Mouse (Mus musculus): ENCODE measurements around the gene Lamb3. TPM values are rescaled to one million over a fixed set of nuclear protein-coding genes. Genes with fewer than 3 reads are reported as not detected.
A peak's percentile ranks its signal among the peaks of the same experiment; 100 is the strongest.

The Lamb3 gene
- polyA plus RNA-seq, 1 experiment from 2014 or later: 0.38 TPM

DNA sequence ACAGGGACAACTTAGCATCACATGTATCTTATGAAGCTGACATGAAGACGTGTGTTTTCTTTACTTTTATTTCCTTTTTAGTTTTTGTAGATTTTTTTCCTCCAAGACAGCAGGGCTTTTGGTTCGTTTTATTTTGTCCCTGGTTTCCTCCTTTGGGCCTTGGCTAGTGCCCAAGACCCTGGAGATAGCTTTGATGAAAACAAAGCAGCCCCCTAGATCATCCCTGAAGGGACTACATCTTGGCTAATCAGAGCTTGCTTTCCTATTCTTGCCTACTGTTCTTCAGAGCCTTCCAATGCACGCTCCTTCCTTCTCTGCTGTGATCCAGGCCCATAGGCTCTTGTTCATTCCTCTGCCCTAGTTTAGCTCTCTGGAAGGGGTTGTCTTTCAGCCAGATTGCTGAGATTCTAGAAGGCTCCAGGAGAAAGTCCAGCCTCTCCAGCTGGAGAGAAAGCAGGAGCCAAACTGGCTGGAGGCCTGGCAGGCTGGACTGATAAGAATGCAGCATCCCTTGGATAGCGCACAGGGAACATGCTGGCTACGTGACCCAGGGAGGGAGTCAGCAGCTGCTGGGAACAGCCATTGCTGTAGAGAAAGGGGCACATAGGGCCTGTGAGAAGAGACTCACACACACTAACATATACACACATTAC lies 108.3 kb downstream of the Lamb3 start:
- no peak overlapping the region for H3K9ac ChIP-seq
- ATAC-seq (ENCODE audit: low FRiP score, low read depth): no peak
- WGBS: 82% methylated on average over 5 of the region's 5 CpGs
- H3K9me3 ChIP-seq: no peaks in the 10 kb centered on the region
- H3K27ac ChIP-seq: no peak overlapping the region
- H3K4me1 ChIP-seq: no peaks in the 10 kb centered on the region
- no peak overlapping the region for H3K4me2 ChIP-seq (replicated peaks)
- no peaks in the 10 kb centered on the region for H3K27me3 ChIP-seq (replicated peaks)
- no peaks in the 10 kb centered on the region for H3K36me3 ChIP-seq
- H3K4me3 ChIP-seq: no peak overlapping the region

DNA sequence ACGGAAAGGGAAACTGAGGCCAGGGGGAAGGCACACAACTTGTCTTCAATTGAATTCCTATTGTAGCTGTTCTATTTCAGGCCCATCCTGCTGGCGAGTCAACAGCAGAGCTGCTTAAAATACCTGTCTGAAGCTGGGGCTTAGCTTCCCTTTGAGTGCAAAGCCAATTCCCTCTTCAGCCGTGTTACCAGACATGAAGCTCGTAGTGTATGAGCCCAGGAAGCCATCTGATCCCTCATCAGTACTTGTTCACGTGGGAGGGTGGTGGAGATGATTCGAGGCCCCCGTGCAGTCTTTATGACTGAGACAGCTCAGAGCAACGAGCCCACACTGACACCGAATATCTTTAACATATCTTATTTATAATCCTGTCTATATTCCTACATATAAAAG lies 108.9 kb downstream of the Lamb3 start:
- no peak overlapping the region for H3K27ac ChIP-seq
- no peaks in the 10 kb centered on the region for H3K9me3 ChIP-seq
- H3K4me3 ChIP-seq: no peak overlapping the region
- no peaks in the 10 kb centered on the region for H3K36me3 ChIP-seq
- WGBS: 85% methylated on average over 9 of the region's 9 CpGs
- no peak overlapping the region for H3K4me2 ChIP-seq (replicated peaks)
- H3K4me1 ChIP-seq: no peaks in the 10 kb centered on the region
- no peak overlapping the region for H3K9ac ChIP-seq
- no peaks in the 10 kb centered on the region for H3K27me3 ChIP-seq (replicated peaks)
- ATAC-seq (ENCODE audit: low FRiP score, low read depth): no peak

DNA sequence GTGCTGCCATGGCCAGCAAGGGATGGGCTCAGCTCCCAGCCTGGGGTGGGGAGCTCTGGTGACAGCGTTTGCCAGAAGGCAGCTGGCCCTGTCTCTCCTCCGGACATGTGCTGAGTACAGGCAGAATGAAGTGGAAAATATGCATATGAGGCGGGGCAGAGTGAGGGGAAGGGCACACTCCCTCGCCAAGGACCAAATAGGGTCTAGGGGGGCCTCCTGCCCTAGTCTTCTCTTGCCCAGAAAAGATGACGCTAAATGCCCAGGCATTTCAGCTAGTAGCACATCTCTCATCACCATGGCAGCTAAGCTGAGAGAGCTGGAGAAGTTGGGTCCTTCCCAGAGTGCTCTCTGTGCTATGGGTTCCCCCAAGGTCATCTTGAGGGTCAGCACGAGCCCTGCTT lies 109.7 kb downstream of the Lamb3 start:
- no peaks in the 10 kb centered on the region for H3K36me3 ChIP-seq
- no peak for ATAC-seq (ENCODE audit: low FRiP score, low read depth)
- H3K9ac ChIP-seq: no peak overlapping the region
- H3K4me3 ChIP-seq: no peak overlapping the region
- 54% methylated on average over 6 of the region's 6 CpGs for WGBS
- no peak overlapping the region for H3K27ac ChIP-seq
- H3K9me3 ChIP-seq: no peaks in the 10 kb centered on the region
- no peak overlapping the region for H3K4me2 ChIP-seq (replicated peaks)
- H3K27me3 ChIP-seq (replicated peaks): no peaks in the 10 kb centered on the region
- no peaks in the 10 kb centered on the region for H3K4me1 ChIP-seq

DNA sequence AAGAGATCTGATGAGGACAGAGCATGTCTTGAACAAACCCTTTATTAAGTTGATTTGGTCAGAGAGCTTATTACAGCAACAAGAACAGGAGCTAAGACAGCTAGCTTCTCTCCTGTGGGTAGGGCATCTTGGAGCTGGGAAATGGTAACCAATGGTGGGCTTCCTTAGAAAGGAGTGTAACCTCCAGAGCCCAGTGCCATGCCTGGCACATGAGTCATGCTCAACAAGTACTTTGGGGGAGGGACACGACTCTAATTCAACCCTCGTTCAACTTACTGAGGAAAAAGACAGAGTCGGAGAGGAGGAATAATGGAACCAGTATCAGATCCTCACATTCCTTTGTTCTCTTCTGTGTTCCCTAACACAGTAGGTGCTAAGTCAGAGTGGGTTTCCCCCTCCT lies 112.2 kb downstream of the Lamb3 start:
- no peak overlapping the region for H3K9ac ChIP-seq
- no peaks in the 10 kb centered on the region for H3K36me3 ChIP-seq
- ATAC-seq (ENCODE audit: low FRiP score, low read depth): no peak
- H3K9me3 ChIP-seq: no peaks in the 10 kb centered on the region
- 73% methylated on average over 3 of the region's 3 CpGs for WGBS
- H3K27ac ChIP-seq: no peak overlapping the region
- H3K27me3 ChIP-seq (replicated peaks): no peaks in the 10 kb centered on the region
- H3K4me1 ChIP-seq: no peaks in the 10 kb centered on the region
- no peak overlapping the region for H3K4me2 ChIP-seq (replicated peaks)
- H3K4me3 ChIP-seq: no peak overlapping the region

DNA sequence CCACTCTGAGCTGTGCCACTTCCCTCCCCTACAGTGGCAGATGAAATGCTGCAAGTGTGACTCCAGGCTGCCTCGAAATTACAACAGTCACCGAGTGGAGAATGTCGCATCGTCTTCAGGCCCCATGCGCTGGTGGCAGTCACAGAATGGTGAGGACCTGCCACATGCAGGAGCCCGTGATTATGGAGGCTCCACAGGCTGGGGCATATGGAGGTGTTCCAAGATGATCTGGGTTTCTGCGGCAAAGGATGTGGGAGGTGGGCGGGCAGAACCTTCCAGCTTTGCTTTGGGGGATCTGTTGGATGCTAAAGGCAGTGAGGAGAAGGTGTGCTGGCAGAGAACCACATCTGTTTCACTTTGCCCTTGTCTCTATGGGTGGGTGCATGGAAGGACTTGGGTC lies 112.9 kb downstream of the Lamb3 start:
- WGBS: 92% methylated on average over 8 of the region's 8 CpGs

DNA sequence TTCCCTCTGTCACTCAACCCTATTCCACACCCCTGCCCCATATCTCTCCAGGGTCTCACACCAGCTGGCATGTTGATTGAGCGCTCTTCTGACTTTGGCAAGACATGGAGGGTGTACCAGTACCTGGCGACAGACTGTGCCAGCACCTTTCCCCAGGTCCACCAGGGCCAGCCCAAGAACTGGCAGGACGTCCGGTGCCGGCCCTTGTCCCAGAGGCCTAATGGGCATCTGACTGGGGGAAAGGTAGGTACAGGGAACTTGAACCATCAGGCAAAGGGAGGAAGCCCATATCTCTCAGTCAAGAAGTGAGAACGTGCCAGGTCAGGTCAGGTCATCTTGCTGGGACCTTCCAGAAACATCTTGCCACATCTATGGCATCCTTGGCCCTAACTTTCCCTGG lies 116.2 kb downstream of the Lamb3 start:
- WGBS: 95% methylated on average over 6 of the region's 6 CpGs
- H3K9ac ChIP-seq: no peak overlapping the region

More for the DNA sequence above, 112.9 kb downstream of the Lamb3 start:
- no peaks in the 10 kb centered on the region for H3K9me3 ChIP-seq
- H3K27ac ChIP-seq: no peak overlapping the region
- H3K27me3 ChIP-seq (replicated peaks): no peaks in the 10 kb centered on the region
- ATAC-seq (ENCODE audit: low FRiP score, low read depth): no peak
- H3K9ac ChIP-seq: no peak overlapping the region
- H3K4me1 ChIP-seq: no peaks in the 10 kb centered on the region
- H3K36me3 ChIP-seq: no peaks in the 10 kb centered on the region
- H3K4me2 ChIP-seq (replicated peaks): no peak overlapping the region
- no peak overlapping the region for H3K4me3 ChIP-seq

DNA sequence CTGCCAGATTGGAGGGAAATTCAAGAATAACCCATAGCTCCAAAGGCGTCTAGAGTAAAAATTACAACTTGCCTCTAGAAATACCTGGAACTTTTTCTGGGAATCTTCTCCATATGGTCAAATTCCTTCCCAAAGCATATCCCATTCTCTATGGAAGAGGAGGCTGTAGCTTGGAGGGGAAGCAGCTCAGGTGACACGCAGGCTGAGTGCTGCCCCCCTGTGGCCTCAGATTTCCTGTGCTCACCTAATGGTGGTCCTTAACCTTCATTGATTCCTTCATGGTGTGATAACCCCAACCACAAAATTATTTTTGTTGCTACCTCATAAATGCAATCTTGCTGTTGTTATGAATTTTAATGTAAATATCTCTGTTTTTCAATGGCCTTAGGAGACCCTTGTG lies 116.7 kb downstream of the Lamb3 start:
- H3K27ac ChIP-seq: no peak overlapping the region
- no peaks in the 10 kb centered on the region for H3K4me1 ChIP-seq
- WGBS: 34% methylated on average over 2 of the region's 2 CpGs
- H3K4me3 ChIP-seq: no peak overlapping the region
- no peak for ATAC-seq (ENCODE audit: low FRiP score, low read depth)
- H3K27me3 ChIP-seq (replicated peaks): no peaks in the 10 kb centered on the region
- no peaks in the 10 kb centered on the region for H3K36me3 ChIP-seq
- H3K9ac ChIP-seq: no peak overlapping the region
- H3K4me2 ChIP-seq (replicated peaks): no peak overlapping the region
- no peaks in the 10 kb centered on the region for H3K9me3 ChIP-seq

More for the DNA sequence above, 116.2 kb downstream of the Lamb3 start:
- Histone ChIP-seq H3K27ac (no peak overlapping the region), H3K27me3 (replicated peaks) (no peaks in the 10 kb centered on the region), H3K4me1 (no peaks in the 10 kb centered on the region), H3K4me3 (no peak overlapping the region), H3K36me3 (no peaks in the 10 kb centered on the region), H3K9me3 (no peaks in the 10 kb centered on the region), H3K4me2 (replicated peaks) (no peak overlapping the region)
- no peak for ATAC-seq (ENCODE audit: low FRiP score, low read depth)

DNA sequence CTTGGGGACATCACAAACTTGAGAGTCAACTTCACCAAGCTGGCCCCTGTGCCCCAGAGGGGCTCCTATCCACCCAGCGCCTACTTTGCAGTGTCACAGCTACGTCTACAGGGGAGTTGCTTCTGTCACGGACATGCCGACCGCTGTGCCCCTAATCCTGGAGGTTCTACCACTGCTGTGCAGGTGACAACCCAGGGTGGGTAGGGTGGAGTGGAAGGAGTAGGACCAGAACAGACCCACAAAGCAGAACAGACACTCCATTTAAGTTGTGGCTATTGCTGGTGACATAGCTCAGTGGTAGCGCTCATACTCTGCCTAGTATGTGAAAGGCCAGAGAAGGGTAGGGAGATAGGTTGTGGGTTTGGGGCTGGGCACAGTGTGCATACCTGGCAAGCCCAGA lies 118.4 kb downstream of the Lamb3 start:
- H3K36me3 ChIP-seq: no peaks in the 10 kb centered on the region
- 93% methylated on average over 6 of the region's 6 CpGs for WGBS
- no peak overlapping the region for H3K27ac ChIP-seq
- H3K4me3 ChIP-seq: no peak overlapping the region
- no peaks in the 10 kb centered on the region for H3K9me3 ChIP-seq
- H3K9ac ChIP-seq: no peak overlapping the region
- 0 out of 2 replicates have a peak, but pooled peaks cover 5% of the 10 kb centered on the region for H3K4me1 ChIP-seq
- no peak overlapping the region for H3K4me2 ChIP-seq (replicated peaks)
- ATAC-seq (ENCODE audit: low FRiP score, low read depth): no peak
- no peaks in the 10 kb centered on the region for H3K27me3 ChIP-seq (replicated peaks)

DNA sequence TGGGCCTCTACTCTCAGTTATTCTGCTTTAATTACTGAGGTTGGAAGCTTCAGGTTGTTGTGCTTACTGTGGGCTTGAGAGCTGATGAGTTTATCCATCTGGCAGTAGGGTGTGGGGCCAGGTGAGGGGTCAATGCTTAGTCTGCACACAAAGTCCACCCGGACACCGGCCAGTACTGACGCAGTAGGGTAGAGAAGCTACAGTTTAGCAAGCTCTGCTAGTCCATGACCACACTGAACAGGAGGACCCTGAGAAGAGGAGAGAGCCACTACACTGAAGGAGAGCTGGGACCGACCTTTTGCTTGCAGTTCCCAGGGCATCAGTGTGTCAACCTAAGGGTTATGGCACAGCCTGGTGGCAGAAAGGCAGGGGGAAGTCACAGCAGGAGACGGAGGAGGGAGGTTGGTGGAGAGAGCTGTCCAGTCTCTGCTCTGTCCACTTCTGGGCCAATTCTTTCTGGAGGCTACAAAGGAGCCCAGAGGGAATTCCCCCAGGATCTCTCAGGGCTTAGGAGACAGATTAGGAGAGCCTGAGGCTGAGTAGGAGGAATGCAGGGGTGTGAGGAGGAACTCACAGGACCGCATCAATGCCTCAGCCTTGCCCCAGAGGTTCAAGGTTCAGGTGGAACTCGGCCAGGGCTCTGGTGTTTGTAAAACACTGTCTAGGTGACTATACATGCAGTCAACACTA lies 119.1 kb downstream of the Lamb3 start:
- Histone ChIP-seq H3K4me3 (no peak overlapping the region), H3K4me2 (replicated peaks) (no peak overlapping the region), H3K27me3 (replicated peaks) (no peaks in the 10 kb centered on the region), H3K36me3 (no peaks in the 10 kb centered on the region), H3K9ac (no peak overlapping the region), H3K9me3 (no peaks in the 10 kb centered on the region), H3K27ac (no peak overlapping the region), H3K4me1 (0 out of 2 replicates have a peak, but pooled peaks cover 5% of the 10 kb centered on the region)
- 75% methylated on average over 7 of the region's 7 CpGs for WGBS
- ATAC-seq (ENCODE audit: low FRiP score, low read depth): no peak

DNA sequence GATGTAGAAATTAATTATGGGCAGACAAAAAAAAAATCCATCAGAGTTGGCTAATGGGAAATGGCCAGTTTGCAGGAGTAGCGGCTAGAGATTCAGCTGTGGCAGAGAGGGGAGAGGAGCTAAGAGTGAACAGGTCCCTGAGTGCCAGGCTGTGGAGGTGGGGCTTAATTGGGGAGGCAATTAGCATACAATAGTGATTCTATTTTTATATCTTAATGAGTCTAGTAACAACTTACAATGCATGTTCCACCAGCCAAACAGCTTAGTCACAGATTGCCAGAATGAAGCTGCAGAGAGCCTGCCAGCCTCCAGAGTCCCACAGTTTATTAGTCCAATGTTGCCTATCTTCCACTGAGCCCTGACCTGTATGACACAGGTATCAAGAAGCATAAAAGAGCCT lies 119.7 kb downstream of the Lamb3 start:
- WGBS: 61% methylated on average over 1 of the region's 1 CpGs
- no peak for ATAC-seq (ENCODE audit: low FRiP score, low read depth)
- H3K9ac ChIP-seq: no peak overlapping the region

DNA sequence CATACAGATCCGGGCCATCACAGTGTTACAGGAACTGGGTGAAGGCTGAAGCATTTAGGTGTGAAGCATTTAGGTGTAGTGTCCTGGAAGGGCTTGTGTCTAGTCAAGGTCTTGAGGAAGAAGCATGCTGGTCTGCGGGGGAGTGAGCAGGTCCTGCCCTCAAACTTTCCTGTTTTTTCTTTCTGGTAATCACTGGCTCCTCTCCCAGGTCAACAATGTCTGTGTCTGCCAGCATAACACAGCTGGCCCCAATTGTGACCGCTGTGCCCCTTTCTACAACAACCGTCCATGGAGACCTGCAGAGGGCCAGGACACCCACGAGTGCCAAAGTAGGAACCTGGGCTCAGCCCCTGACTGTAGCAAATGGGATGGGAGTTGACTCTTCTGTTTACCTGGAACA lies 120.2 kb downstream of the Lamb3 start:
- ATAC-seq (ENCODE audit: low FRiP score, low read depth): no peak
- Histone ChIP-seq H3K4me2 (replicated peaks) (no peak overlapping the region), H3K4me1 (0 out of 2 replicates have a peak, but pooled peaks cover 5% of the 10 kb centered on the region), H3K9ac (no peak overlapping the region), H3K9me3 (no peaks in the 10 kb centered on the region), H3K36me3 (no peaks in the 10 kb centered on the region), H3K27me3 (replicated peaks) (no peaks in the 10 kb centered on the region), H3K27ac (no peak overlapping the region), H3K4me3 (no peak overlapping the region)
- WGBS: 86% methylated on average over 5 of the region's 5 CpGs

More for the DNA sequence above, 119.7 kb downstream of the Lamb3 start:
- H3K4me3 ChIP-seq: no peak overlapping the region
- no peaks in the 10 kb centered on the region for H3K9me3 ChIP-seq
- H3K4me2 ChIP-seq (replicated peaks): no peak overlapping the region
- H3K27me3 ChIP-seq (replicated peaks): no peaks in the 10 kb centered on the region
- H3K36me3 ChIP-seq: no peaks in the 10 kb centered on the region
- 0 out of 2 replicates have a peak, but pooled peaks cover 5% of the 10 kb centered on the region for H3K4me1 ChIP-seq
- H3K27ac ChIP-seq: no peak overlapping the region

DNA sequence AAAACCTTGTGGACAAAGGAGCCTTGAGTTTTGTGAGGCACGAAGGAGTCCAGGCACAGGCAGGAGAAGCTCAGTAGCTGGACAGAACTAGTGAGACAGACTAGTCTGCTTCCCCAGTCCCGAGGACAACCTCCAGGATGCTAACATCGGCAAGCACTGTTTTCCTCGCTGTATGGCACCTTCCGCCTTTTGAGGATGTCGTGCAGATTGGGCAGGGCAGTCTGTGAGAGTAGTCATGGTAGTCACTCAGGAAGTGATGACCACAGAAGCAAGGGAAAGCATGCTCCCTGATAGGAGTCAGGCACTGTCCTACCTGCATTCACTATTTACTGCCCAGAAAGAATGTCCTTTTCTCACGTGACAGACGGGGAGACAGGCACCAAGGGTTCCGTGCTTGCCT lies 122.1 kb downstream of the Lamb3 start:
- ATAC-seq (ENCODE audit: low FRiP score, low read depth): no peak
- Histone ChIP-seq H3K27ac (no peak overlapping the region), H3K9me3 (no peaks in the 10 kb centered on the region), H3K9ac (no peak overlapping the region), H3K4me2 (replicated peaks) (no peak overlapping the region), H3K4me1 (peaks cover 7% of the 10 kb centered on the region; the same call in 1 of the 2 replicates), H3K36me3 (no peaks in the 10 kb centered on the region), H3K4me3 (no peak overlapping the region), H3K27me3 (replicated peaks) (no peaks in the 10 kb centered on the region)
- WGBS: 88% methylated on average over 9 of the region's 9 CpGs

DNA sequence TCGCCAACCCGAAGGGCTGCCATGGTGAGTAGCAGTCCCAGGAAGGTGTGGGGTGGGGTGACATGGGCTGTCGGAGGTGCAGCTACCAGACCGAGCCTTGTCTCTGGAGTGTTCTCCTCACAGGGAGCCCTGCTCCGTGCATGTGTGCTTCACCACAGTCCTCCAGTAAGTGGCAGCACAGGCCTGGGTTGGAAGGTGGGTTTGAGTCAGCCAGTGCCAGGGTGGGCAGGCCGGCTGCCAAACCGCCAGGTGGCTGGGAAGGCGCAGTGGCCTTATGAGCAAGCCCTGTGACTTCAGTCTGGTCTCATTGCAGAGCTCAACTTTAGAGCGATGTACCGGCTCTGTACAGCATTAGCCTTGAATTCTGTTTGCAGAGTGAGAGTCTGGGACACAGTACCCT lies 122.7 kb downstream of the Lamb3 start:
- Histone ChIP-seq H3K36me3 (no peaks in the 10 kb centered on the region), H3K27me3 (replicated peaks) (no peaks in the 10 kb centered on the region), H3K4me3 (no peak overlapping the region), H3K27ac (no peak overlapping the region), H3K4me1 (peaks cover 11% of the 10 kb centered on the region; the same call in 1 of the 2 replicates), H3K9me3 (no peaks in the 10 kb centered on the region), H3K4me2 (replicated peaks) (no peak overlapping the region), H3K9ac (no peak overlapping the region)
- peak; percentile 77 for ATAC-seq (ENCODE audit: low FRiP score, low read depth)
- WGBS: 46% methylated on average over 10 of the region's 10 CpGs
